Mouse (Mus musculus): ENCODE measurements at regions not wholly inside any gene's neighbourhood (a gene's known extent, or its start where the extent isn't known, plus 50 kb on each side); places are given as distances from the start of the nearest gene placed in this dataset.

DNA sequence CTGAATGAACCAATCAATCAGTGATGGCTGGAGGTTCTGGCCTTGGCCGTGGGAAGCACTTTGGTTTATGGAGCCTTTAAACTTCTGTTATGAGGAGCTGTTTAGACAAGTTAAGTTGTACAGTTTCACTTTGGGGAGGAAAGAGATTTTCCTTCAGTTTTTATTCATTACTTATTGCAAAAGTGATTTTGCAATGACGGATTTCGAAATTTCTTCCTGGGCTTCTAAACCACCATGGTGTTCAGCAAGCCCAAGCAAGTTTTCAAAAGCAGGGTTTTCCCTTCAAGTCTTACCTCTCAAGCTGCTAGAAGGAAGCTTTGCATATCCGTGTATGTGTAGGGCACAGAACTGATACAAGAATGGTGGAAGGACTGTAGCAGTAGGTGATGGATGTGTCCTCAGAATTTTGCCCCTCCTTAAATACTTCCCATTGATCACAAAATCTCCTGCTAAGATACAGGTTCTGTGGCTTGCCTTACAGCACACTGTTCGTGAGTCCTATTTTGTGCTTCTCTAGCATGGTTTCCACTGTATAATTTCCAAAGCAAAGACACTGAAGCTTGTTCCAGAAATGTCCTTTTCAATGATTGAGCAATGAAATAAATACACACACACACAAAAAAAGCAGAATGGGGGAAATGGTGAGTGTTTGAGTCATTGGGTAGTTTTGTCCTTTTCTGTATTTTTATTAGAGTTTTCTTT lies 448.6 kb upstream of the Btbd3 start:
- TF ChIP-seq CTCF (IDR thresholded peaks at IDR 0.05; ENCODE audit: low read depth, low read length), result no peak
- no peak for TF ChIP-seq POLR2A (IDR thresholded peaks at IDR 0.05; ENCODE audit: borderline replicate concordance, low read depth, low read length)
